Mouse (Mus musculus) induced T-regulatory cell, adult 2 months (primary cell): ENCODE data around the gene Megf8.
A peak's percentile ranks its signal among the peaks of the same experiment; 100 is the strongest.

ENCODE experiments used
- DNase-seq: peaks from one replicate; pipeline ENCODE4 v3.0.0-alpha.2; 2012; ENCODE audit warnings: low read depth

Gene Megf8

DNA sequence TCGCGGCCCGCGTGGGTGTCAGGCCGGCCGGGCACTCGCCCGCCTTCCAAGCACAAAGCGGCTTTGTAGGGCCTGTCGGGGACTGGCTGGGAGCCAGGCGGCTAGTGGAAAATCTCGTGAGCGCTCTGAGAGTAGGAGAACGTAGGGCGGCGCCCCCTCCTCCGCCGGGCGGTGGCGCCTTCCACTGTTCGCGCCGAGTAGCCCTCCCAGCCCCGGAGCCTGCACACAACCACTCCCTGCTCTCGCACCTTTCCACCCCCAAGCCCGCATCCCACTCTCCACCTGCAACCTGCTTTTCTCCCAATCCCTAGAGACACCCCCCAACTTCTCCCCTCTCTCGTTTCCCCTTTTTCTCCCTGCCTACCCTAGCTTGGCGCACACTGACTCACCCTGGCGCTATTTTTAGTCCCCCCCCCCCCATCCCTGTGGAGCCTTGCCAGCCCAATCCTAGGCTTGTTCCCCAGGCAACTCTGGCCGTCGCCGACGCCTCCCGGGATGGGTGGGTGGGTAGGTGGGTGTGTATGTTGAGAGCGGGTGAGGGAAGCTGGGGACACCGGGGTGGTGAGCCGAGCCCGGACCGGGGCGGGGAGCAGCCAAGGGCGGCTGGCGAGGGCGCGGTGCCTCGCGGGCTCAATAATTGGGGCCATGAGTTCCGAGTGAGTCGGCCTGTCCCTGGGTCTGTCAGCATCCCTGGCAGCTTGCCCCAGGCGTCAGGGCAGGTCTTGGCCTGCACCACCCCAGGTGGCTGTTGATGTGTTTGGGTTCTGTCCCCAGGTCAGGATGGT, 37.7 kb upstream of the Megf8 start:
- DNase-seq: peak; percentile 91

DNA sequence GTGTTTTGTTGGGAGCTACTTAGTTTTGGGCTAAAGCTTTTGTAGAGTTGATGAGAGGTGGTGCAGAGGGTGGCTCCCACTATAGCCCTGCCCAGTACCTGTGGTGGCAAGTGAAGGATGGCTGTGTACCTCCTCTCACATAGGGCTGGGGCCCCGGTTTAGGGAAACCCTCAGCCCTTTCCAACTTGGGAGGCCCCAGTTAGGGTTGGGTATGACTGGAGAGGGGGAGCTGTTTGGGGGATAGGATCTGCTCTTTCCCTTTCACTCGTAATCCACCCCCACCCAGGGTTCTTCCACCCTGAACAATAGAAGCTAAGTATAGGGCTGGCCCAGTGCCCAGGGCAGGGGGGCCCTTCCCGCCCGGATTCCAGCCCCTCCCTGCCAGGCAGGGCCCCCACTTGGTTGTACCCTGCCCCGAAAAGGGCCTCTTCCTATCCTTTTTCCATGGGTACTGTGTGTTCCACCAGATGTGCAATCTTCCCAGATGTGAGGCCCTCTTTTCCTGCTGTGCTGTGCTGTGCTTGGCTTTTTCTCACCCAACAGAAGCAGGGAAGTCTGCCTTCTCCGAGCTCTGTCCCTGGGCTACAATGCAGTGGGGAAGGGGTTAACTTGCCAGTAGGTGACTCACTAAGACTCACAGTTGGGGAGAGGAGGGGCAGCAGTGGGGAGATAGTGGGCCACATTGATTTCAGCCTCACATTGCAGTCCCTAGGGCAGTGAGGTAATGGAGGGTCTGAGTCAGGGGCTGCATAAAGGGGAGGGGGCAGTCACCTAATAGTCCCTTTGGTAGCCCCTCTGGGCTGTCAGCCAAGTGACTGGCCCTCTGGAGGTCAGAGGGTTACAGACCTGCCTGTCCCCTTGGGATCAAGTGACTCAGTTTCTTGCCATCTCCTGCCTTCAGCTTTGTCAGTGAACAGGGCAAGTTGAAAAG, 36.8 kb upstream of the Megf8 start:
- peak; percentile 56 for DNase-seq

DNA sequence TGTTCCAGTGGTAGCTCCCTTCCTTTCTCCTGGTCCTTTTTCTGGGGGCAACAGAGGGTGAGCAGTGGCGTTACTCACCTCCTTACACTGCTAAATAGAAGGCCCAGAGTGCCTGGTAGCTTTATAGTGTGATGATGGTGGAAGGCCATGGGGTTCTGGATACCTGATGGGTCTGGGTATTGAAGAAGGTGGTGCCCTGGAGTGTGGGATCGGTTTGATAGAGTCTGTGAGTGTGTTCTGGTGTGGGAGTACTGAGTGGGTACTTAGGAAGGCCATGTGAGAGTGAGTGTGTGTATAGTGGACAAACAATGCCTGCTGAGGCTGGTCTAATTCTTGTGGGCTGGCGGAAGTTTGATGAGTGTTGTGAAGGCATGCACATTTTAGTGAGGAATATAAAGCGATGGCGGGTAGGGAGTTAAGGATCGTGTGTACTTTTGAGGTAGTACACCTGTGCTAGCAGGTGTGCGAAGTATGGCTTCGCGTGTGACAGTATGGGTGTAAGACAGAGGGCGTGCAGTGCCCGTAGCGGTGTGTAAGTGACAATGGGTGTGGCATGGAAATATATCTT, 35.7 kb upstream of the Megf8 start:
- DNase-seq: no peak

DNA sequence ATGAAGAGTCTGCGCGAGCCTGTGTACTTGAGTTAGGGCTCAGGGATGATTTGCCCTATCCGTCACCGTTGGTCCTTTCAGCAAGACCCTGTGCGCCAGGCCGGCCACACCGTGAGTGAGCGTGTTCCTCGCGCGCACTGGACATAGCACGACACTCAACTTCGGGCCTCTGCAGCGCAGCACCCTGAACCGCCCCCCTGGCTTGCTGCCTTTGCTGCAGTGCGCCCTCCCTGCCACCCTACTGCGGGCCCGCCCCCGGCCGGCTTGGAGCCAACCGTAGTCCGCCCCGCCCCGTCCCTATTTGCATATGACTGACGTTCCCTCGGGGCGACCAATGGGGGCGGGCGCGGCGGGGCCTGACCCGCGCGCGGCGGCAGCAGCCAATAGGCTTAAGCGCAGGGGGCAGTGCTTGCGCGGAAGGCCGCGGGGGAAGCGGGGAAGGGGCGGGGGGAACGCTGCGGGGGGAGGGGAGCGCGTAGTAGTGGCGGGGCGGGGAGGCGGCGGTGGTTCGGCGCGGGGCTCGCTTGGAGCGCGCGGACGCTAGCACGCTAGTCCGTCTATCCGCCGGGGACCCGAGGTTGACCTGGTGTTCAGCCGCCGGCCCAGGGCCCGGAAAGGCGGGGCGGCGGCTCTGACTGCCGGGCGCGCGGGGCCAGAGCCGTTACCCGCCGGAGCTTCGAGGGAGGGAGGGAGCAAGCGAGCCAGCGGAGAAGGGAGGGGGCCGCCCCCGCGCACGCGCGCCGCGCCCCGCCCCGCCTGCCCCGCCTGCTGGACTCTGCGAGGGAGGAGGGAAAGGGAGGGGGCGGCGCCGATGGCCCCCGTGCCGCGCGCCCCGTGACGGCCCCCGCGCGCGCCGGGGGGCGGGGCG, 35.0 kb upstream of the Megf8 start:
- peak; percentile 98 for DNase-seq

DNA sequence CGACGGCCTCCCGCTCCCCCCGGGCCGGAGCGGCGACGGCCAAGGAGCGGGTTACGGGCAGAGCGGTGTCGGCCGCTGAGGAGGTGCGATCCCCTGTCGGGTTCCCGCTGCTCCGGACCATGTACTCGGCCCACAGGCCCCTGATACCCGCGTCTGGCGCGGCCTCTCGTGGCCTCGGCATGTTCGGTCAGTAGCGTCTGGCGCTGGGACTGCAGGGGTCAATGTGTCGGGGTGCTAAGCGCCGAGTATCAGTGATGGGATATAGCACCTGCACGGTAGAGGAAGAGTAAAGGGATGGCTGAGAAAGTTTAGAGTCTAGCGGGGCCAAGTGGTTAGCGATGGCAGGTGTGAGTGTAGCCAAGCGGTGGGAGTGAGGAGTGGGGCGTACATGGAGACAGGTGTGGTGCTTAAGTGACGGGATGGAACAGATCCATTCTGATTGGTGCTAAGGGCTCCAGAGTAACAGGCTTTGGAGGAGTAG, 34.2 kb upstream of the Megf8 start:
- DNase-seq: peak; percentile 65

DNA sequence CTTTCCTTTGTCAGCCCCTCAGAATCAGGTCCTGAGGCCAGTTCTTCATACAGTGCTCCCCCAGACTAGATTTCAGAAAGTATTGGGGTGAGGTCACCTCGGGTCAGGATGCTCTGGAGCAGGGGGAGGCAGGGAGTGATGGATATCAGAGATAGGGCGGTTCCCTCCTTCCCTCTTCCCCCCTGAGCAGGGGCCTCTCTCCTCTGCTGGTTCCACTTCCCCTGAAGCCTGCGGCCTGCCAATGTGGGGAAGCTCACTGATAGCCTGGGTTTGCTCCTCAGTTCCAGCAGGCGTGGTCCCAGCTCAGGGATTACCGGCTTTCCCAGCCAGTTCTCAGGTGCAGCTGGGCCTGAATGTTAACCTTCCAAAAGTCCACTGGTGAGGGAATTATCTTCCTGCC, 33.3 kb upstream of the Megf8 start:
- no peak for DNase-seq

DNA sequence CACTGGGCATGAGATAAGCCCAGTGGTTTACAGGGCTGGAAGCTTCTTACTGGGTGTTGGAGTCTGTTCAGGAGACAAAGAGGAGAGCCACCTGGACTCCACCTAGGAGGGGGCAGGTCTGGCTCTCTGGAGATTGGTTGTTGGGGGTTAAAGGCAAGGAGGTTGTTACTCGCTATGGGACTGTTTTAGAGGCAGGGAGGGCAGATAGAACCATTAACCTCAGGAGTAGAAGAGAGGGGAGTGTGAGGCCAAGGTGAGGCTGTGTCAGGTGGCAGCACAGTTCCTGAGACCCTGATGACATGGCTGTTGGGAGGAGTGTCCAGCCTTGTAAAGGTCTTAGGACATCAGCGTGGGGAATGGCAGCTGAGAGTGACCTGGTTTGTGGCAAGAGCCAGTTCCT, 32.8 kb upstream of the Megf8 start:
- DNase-seq: no peak

DNA sequence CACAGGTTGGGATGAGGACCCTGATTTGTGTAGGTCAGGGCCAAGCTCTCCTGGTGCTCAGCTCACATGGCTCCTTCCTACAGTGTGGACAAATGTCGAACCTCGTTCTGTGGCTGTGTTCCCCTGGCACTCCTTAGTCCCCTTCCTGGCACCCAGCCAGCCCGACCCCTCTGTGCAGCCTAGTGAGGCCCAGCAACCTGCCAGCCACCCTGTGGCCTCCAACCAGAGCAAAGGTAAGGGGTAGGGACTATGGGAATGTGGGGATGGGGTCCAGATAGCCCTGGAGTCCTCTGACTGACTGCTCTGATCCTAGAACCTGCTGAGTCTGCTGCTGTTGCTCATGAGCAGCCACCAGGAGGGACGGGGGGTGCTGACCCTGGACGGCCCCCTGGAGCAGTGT, 32.2 kb upstream of the Megf8 start:
- peak; percentile 5 for DNase-seq

DNA sequence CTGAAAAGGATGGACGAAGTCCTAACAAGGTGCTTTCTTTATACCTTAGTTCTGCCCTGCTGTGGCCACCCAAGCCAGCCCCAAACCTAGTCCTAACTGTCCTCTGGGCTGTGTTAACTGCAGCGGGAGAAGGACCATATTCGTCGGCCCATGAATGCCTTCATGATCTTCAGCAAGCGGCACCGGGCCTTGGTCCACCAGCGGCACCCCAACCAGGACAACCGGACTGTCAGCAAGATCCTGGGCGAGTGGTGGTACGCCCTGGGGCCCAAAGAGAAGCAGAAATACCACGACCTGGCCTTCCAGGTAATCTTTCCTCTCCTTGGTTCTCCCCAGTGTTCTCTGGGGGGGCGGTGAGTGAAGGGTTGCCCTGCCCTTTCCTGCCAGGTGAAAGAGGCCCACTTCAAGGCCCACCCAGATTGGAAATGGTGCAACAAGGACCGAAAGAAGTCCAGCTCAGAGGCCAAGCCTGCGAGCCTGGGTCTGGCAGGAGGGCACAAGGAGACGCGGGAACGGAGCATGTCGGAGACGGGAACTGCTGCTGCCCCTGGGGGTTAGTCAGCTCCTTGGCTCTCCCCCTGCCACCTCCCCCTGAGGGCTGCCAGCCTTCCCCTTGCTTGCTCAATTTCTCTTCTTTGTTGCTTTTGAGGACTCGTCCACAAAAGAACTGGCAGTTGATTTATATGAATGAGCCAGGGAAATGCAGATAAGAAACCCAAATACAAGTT, 31.3 kb upstream of the Megf8 start:
- no peak for DNase-seq

DNA sequence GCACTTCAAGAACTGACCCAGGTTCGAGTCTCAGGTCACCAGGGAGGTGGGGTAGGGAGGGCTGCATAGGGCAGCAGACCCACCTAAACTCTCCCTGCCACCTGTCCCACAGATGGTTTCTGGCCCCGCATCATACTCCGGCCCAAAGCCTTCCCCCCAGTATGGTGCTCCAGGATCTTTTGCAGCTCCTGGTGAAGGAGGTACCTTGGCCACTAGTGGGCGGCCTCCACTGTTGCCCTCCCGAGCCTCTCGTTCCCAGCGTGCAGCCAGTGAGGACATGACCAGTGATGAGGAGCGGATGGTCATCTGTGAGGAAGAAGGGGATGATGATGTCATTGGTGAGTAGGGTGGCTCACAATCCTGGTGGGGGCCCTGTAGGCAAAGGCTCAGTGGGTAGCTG, 30.0 kb upstream of the Megf8 start:
- no peak for DNase-seq

DNA sequence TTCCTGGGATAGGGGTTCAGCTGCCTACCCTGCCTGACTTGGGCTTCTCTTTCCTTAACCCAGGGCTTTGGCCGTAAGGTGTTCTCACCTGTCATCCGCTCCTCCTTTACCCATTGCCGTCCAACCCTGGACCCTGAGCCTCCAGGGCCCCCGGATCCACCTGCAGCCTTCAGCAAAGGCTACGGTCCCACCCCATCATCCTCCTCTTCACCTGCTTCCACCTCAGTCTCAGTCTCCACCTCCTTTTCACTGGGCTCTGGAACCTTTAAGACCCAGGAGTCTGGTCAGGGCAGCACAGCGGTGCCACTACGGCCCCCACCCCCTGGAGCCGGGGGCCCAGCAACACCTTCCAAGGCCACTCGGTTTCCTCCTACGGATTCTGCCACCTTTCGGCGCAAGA, 29.0 kb upstream of the Megf8 start:
- no peak for DNase-seq

DNA sequence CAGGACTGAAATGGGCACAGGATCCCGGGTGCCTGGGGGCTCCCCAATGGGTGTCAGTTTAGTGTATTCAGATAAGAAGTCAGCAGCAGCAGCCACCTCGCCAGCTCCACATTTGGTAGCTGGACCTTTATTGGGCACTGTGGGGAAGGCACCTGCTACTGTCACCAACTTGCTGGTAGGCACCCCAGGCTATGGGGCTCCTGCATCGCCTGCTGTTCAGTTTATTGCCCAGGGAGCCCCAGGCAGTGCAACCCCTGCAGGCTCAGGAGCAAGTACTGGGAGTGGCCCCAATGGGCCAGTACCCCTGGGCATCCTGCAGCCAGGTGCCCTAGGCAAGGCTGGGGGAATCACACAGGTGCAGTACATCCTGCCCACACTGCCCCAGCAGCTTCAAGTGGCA, 28.2 kb upstream of the Megf8 start:
- no peak for DNase-seq

DNA sequence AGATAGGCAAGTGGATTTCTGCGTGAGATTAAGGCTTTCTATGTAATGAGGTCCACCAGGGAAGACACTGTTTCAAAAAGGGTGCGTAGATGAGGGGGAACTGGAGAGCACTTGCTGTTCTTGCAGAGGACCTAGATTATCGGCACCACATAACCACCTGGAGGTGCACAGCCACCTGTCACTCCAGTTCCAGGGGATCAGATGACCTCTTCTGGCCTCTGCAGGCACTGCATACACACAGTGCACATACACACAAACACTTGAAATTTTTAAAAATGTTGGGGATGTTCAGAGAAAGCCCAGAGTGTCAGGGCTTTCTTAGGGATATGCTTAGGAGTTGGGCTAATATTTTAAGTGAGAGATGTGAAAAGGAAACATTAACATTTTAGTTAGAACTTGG, 27.0 kb upstream of the Megf8 start:
- DNase-seq: peak; percentile 19

DNA sequence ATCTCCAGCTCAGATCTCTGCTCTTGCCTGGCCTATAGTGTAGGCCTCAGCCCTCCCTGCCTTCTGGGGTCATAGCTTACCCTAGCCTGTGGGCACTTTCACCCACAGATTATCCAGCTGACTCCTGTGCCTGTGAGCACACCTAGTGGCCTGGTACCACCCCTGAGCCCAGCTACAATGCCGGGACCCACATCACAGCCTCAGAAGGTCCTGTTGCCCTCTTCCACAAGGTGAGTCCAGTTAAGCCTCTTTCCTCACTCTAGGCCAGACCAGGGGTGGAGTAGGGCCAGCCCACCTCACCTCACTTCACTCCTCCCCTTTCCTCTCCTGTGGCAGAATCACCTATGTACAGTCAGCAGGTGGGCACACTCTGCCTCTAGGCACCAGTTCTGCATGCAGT, 26.5 kb upstream of the Megf8 start:
- no peak for DNase-seq

DNA sequence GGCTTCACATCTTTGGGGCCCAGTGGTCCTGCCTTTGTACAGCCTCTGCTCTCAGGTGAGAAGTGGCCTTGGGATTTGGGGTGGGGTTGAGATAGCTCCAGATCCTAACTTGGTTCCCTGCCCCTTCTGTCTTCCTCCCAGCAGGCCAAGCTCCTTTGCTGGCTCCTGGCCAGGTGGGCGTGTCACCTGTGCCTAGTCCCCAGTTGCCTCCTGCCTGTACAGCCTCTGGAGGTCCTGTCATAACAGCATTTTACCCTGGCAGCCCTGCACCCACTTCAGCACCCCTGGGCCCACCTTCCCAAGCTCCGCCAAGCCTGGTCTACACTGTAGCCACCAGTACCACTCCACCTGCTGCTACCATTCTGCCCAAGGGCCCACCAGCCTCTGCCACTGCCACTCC, 26.1 kb upstream of the Megf8 start:
- DNase-seq: no peak

DNA sequence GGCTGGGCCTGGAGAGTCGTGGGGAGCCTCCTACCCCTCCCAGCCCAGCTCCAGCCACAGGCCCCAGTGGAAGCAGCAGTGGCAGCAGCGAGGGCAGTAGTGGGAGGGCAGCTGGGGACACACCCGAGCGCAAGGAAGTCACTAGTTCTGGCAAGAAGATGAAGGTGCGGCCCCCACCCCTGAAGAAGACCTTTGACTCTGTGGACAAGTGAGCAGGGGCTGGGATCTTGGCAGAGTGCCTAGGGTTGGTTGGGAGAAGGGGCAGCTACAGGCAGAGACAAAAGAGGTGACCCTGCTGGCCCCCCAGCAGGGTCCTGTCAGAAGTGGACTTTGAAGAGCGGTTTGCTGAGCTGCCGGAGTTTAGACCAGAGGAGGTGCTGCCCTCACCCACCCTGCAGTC, 24.9 kb upstream of the Megf8 start:
- no peak for DNase-seq

DNA sequence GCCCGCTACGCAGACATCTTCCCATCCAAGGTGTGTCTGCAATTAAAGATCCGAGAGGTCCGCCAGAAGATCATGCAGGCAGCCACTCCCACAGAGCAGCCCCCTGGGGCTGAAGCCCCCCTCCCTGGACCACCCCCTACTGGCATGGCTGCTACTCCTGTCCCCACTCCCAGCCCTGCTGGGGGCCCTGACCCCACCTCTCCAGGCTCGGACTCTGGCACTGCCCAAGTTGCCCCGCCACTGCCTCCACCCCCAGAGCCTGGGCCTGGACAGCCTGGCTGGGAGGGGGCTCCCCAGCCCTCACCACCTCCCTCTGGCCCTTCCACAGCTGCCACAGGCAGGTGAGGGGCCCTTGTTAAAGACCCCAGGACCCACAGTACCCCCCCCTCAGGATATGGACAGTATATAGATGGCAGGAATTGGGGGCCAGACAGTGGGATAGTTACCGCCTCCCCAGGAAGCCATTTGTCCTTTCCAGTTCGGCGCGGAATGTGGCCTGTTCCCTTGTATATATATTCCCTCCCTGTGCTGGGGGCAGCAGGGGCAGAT, 23.7 kb upstream of the Megf8 start:
- DNase-seq: no peak

DNA sequence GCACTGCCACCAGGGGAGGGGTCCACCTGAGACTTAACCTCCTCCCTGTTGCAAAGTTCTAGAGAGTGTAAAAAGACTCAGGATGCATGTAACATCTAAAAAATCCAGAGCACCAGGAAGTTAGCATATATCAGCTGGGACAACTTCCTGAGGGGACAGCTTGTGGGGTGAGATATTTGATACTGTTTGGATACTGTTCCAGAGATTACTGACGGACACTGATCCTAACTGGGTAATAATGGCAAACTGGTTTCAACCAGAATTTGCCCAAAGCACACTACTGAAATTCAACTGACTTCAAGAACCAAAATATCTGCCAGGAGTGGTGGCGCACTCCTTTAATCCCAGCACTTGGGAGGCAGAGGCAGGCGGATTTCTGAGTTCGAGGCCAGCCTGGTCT, 22.5 kb upstream of the Megf8 start:
- DNase-seq: no peak

DNA sequence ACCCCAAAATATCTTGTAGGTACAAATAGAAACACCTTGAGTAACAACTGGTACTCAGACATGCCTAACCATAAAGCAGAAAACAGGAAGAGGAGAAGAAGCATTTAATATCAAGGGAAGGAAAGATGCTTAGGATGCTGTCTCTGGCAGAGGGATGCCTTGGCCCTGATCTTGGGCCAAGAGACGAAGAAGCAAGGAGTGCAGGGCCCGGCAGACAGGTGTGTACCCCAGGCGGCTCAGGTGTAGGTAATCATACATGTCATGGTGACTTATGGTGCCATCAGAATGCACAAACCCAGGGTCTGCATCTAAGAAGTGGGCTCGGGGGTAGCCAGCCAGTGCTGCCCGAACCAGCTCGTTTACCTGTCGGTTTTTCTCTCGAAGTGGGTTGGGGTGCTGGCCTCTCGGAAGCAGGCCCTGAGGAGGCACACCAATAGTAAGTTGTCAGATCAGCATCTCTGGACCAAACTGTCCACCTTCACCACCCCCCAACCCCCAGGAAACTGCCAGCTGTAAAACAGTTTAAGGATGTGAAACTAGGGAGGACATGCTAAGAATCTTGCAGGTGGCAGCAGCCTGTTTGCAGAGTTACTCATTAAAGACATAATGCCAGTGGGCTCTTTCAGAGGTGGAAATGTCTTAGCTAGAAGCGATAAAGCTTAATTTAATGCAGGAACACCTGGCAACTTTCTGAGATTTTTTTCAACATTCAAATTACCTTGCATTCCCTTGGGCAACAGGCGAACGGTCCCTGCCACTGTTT, 21.8 kb upstream of the Megf8 start:
- DNase-seq: no peak

DNA sequence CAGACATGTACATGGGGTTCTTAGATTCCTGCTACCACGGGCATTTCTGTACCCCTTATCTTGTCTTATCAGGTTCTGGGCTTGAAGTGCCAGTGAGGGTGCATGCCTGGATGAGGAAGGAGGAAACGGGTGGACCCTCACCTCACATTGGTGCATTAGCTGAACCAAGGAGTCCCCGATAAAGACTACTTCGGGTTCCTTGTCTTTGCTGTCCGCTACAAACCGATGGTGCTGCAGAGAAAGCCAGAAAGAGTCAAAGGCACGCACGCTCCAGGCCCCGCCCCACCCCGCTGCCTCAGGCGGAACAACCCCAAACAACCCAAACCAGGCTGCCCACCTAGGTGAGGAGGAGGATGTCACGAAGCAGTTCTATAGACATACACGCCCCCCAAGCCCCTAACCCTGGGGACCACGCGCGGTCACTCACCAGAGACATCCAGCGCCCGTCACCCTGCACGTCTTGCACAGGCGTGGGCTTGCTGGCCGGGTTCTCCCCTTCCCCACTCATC, 20.0 kb upstream of the Megf8 start:
- peak; percentile 59 for DNase-seq
